Mouse (Mus musculus) neural tube, embryonic 10.5 days (tissue): Measurements from ENCODE around the gene Adra2a.

ENCODE experiments used
- DNase-seq: peaks from one replicate; pipeline ENCODE4 v3.0.0-alpha.2; 2017; ENCODE audit warnings: low spot score; ENCODE audit errors: extremely low spot score

Gene Adra2a

DNA sequence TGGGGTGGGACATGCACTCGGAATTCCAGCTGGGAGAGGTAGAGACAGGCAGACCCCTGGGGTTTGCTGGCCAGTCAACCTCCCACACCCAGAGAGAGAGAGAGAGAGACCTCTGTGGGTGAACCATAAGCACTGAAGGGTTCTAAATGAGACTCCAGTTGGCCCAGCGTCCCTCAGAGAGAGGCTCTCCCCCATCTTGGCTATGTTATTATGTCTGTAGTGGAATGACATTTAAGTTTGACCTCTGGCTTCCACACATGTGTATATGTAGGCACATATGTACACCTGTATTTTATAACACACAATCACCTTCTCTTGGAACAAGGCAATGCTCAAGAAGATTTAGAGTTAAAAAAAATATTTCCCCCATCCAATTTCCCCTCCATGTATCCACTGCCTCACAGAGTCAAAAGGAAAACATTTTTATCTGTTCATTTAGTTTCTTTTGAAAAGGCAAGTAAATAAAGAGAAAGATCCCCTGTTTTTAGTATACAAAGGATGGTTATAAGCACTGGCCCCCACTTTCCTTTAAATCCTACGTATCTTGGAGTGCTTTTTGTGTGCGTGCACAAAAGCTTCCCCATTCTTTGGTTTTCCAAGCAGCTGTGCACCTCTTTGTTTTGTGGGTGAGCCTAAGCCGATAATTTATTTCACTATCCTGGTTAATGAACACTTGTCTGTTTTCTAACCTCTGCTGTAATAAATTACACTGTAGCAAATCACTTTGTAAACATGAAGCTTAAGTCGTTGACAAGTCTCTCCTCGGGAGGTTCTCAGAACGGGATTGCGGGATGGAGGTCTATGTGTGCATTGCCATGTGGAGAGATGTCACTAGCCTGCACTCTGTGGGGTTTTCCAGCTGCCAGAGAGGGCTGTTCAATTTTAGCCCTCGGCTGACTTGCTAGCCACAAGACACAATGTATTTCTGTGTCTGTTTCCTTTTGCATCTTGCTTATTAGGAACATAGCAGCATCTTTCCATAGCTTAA, 32.7 kb downstream of the Adra2a start:
- no peak for DNase-seq

DNA sequence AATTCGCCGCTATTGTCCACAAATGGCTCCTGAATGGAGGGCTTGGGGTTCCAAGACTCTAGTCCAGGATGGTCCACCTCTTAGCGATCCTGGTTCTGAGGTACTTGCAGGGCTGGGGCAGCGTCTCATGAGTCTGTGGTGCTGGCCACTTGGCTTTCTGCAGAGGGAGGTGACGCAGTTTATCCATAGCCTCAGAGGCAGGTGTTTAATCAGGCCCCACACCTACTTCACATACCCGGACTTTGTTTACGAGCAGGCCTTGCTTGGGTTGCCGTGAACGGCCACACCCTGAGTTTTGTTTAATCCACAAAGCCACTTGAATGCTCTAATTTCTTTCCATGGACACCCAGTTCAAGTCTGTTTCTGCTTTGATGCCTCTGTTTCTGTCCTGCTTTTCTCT, 37.4 kb downstream of the Adra2a start:
- DNase-seq, result no peak

DNA sequence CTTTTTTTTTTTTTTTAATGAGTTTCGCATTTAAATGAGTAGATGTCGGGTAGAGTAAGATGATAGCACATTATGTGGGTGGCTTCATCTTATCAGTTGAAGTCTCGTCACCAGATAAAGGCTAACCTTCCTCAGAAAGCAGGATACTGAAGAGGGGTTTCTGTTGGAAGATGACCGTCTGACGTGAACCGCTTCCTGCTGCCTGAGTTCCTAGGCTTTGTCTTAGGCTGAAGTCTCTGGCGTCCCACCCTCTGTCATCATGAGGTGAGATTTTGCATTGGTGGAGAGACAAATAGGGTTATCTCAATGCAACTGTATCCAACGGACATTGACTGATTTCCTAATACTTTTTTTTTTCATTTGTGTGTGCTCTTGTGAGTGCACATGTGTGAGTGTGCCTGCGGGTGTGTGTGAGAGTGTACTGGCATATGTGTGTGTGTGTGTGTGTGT, 37.8 kb downstream of the Adra2a start:
- no peak for DNase-seq

DNA sequence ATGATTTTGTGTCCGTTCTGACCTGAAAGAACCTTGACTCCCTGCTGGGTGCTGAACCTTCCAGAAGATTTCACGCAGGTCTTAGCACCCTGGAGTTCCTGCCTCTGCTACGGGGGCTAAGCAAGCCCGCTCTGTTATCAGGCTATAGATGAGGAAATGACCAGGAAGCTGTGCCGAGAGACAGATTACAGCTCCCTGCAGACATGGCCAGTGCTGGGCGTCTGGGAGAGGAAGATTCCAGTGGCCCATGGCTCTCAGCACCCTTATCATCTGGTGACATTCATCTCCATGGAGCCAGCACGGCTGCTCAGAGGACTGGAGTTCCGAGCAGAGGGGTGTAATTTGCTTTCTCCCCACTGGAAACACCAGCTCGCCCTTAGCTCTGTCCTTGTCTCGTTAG, 43.4 kb downstream of the Adra2a start:
- DNase-seq, result no peak

DNA sequence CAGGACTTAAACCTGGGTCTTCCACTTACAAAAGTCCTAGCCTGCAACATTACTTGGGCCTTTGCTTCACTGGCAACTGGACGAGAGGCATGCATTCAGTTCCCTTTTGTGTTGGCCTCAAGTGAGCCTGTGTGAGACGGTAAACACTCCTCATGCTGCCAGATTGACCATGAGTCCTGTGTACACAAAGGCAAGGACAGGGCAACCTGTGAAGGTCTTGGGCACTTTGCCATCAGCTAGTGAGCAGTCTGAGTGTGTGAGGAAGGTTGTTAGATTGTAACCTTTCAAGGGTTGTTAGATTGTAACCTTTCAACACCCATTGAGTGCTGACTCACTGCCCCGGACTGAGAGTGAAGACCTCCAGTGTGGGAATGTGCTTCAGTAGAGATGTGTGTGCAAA, 49.6 kb downstream of the Adra2a start:
- no peak for DNase-seq

DNA sequence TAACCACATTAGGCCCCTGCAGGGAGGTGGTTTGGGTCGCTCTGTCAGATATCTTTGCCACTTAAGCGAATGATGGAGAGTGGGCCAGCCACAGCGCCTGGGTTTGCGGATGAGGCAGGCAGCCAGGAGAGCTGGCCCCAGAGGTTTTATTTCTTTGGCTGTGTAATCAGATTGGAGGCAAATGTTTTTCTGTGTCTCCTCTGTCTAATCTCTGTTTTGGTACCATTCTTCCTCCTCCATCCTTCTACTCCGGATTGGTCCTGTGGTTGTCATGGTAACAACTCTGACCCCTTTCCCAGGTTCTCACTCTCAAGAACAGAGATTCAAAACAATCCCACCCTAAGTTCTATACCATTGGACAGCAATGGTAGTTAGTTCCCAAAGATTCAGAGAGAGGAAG, 51.8 kb downstream of the Adra2a start:
- no peak for DNase-seq

DNA sequence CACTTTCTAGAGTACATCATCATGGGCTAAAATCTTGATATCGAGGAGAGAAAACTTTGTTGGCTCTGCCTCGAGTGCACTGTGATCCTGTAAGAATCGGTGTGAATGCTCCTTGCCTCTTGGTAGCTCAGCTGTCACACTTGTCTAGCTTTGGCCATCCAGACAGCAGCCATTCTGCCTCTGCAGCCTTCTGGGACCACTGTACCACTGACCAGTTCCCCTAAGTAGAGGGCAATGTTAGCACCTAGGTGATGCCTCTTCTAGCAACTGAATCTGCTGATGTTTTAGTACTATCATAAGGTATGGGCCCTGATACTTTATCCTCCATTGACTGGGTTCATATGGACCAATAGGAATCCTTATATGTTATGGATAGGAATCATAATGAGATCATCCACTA, 54.4 kb downstream of the Adra2a start:
- DNase-seq, result no peak
